Comparison of ENCODE assay signal across 12 mouse cellular contexts in the genomic region with DNA sequence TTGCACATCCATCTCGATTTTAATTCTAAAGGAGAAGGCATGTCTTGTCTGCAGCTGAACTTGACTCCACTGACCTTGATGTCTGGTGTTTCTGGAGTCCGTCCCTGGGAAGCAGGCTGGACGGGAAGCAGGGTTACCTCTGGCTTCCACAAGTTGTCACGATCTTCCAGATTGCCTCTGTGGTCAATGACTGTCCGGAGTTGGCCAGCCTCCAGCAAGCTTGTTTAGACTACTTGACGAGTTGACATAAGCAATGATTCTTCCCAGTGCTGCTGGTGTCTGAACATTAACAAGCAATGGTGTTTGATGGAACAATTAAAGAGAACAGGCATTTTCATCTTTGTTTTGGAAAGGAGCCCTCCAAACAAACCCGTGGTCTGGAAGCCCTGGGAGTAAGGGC.
A peak's percentile ranks its signal among the peaks of the same experiment; 100 is the strongest.
DNase-seq lines count a peak whose midpoint lies in the region; ATAC-seq lines count a peak whose summit lies in the region.
"Had no signal": no experiment of that assay in that cellular context is flagged by ENCODE, and none has a peak within 500 bp of the region (broad histone marks: within the 10 kb centered on the region; RNA-seq: fewer than 3 reads in every experiment).

No protein-coding gene starts in this region.

- H3K27me3 ChIP-seq in heart, embryonic 13.5 days (replicated peaks), result no peaks in the 10 kb centered on the region; the same call in 1 of the 2 replicates
- no peaks in the 10 kb centered on the region for H3K27me3 ChIP-seq in kidney, embryonic 16.5 days (ENCODE audit: insufficient read depth, low read length)
- H3K27me3 ChIP-seq: midbrain, embryonic 15.5 days had no signal

- 0 out of 2 replicates have a peak, but pooled peaks cover 5% of the 10 kb centered on the region for H3K9me3 ChIP-seq in heart, embryonic 13.5 days
- H3K9me3 ChIP-seq in kidney, embryonic 16.5 days (ENCODE audit: low read length), result no peaks in the 10 kb centered on the region
- H3K9me3 ChIP-seq: hindbrain, embryonic 10.5 days; midbrain, embryonic 15.5 days had no signal

- no peak for ATAC-seq in heart, embryonic 13.5 days (ENCODE audit: extremely low read depth, insufficient number of reproducible peaks, low FRiP score, low TSS enrichment)
- ATAC-seq in kidney, embryonic 16.5 days (ENCODE audit: low FRiP score, low TSS enrichment), result peak; percentile 59; the same call in 1 of the 2 replicates
- no peak for ATAC-seq in megakaryocyte-erythroid progenitor cell, adult 5-6 weeks (replicated peaks; ENCODE audit: low FRiP score, low TSS enrichment, poor library complexity, severe bottlenecking)

- no peaks in the 10 kb centered on the region for H3K36me3 ChIP-seq in heart, embryonic 13.5 days
- no peaks in the 10 kb centered on the region for H3K36me3 ChIP-seq in kidney, embryonic 16.5 days (ENCODE audit: insufficient read depth, low read length)
- H3K36me3 ChIP-seq: hindbrain, embryonic 10.5 days; midbrain, embryonic 15.5 days had no signal

- no peak overlapping the region for H3K4me3 ChIP-seq in heart, embryonic 13.5 days
- H3K4me3 ChIP-seq in kidney, embryonic 16.5 days (ENCODE audit: low read length), result no peak overlapping the region
- H3K4me3 ChIP-seq: hindbrain, embryonic 10.5 days; midbrain, embryonic 15.5 days had no signal

- H3K27ac ChIP-seq in heart, embryonic 13.5 days (replicated peaks), result no peak overlapping the region
- H3K27ac ChIP-seq in kidney, embryonic 16.5 days (ENCODE audit: low read length), result no peak overlapping the region
- H3K27ac ChIP-seq: hindbrain, embryonic 10.5 days; midbrain, embryonic 15.5 days had no signal

- no peak overlapping the region for H3K9ac ChIP-seq in heart, embryonic 13.5 days
- no peak overlapping the region for H3K9ac ChIP-seq in kidney, embryonic 16.5 days (replicated peaks; ENCODE audit: low read length)
- H3K9ac ChIP-seq: midbrain, embryonic 15.5 days had no signal

- peaks cover 15% of the 10 kb centered on the region for H3K4me1 ChIP-seq in heart, embryonic 13.5 days
- peaks cover 12% of the 10 kb centered on the region for H3K4me1 ChIP-seq in kidney, embryonic 16.5 days (ENCODE audit: insufficient read depth, low read length)
- H3K4me1 ChIP-seq: hindbrain, embryonic 10.5 days had no signal

- H3K4me2 ChIP-seq in heart, embryonic 13.5 days, result peak overlapping the region; percentile 46
- H3K4me2 ChIP-seq in kidney, embryonic 16.5 days (replicated peaks; ENCODE audit: low read depth, low read length), result no peak overlapping the region; the same call in 1 of the 2 replicates
- H3K4me2 ChIP-seq: midbrain, embryonic 15.5 days had no signal

- WGBS in heart, embryonic 13.5 days, result 7% methylated on average over 7 of the region's 7 CpGs
- WGBS in kidney, embryonic 16.5 days, result 17% methylated on average over 7 of the region's 7 CpGs

- DNase-seq in heart, adult 8-10 months (ENCODE audit: low spot score), result no peak
- DNase-seq in 3T3-L1 (ENCODE audit: low read depth, low spot score), result peak; percentile 93
- DNase-seq in adrenal gland, postnatal 25 days, result peak; percentile 45
- DNase-seq in spleen, adult 18-20 months, result no peak
- no peak for DNase-seq in cerebellum, postnatal 36 days
- DNase-seq: right cerebral cortex, adult 18-20 months; thymus, adult 2 months had no signal

Comparison
In these comparisons a context has a peak if more than half of its experiments do, and no peak if none do; other contexts are left out.
1. DNase-seq: peak in 3T3-L1 (single experiment) and adrenal gland, postnatal 25 days (single experiment); none in heart, adult 8-10 months (single experiment), spleen, adult 18-20 months (0 of 2) and cerebellum, postnatal 36 days (0 of 2).